Mouse (Mus musculus) MEL-GATA-1-ER (cell line): Measurements from ENCODE around the gene Mmd.

Source experiments
- DNase-seq: peaks from one replicate; pipeline ENCODE4 v3.0.0-alpha.2; 2012; ENCODE audit warnings: low read depth; ENCODE audit errors: extremely low read depth

The Mmd gene

DNA sequence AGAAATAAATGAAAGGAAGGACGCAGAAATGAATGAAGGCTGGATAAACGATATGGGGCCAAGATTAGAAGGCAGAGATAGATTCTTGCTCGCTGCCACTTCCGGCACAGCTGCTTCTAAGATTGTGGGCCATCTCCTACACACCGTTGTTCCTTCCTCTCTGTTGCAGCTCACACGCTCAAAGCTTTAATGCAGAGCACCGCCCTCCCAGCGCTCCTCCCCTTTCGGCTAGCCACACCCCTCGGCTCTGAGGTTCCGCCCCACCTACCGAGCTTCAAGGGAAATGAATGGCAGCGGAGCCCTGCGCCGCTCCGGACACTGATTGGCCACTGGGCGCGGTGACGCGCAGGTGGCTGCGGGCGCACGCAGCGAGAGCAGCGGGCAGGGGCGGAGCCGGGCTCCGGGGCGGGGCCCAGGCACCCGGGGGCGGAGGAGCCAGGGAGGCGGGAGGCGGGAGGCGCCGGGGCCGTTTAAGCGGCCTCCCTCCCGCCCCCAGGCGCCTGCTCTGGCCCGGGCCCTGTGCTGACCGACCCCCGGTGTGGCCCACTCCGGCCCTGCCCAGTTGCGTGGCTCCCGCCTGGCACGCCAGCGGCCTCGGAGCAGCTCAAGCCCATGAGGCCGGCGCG lies at the start of gene Mmd:
Gene Mmd, plus strand, starts transcription at position 432 of the 626 bp plus-strand sequence.
- DNase-seq: peak; percentile 95

DNA sequence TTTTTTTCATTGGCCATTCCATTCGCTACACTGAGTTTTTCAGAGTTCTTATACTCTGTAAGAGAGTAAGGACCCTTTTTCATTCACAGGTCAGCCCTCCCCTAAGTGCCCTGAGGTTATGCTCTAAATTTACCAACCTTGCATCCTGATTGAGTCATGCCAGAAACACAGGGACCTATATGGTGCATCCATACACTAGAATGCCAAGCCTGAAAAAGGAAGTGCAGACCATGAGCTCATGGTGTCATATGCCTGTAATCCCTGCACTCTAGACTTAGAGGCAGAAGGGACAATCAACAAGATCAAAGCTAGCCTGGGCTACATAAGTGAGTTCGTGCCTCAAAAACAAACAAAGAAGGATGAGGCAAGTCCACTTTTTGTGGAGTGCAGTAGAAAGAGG lies 48.4 kb upstream of the Mmd start:
- no peak for DNase-seq

DNA sequence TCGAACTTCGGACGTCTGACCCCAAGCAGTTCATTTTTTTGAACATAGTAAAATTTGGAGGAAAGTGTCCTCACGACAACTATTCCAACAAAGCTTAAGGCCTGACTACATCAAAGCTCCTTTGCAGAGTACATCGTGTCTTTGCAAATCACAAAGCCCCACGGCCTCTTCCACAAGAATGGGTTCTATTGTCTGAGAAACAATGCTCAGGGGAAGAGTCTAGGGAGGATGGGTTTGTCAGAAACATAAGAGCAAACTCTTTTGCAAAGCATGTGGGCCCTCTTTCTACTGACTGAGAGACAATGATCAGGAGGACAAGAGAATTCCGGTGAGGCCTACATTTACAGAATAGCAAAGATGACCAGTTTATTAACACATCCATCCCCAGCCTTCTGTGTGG lies 35.0 kb upstream of the Mmd start:
- DNase-seq: no peak

DNA sequence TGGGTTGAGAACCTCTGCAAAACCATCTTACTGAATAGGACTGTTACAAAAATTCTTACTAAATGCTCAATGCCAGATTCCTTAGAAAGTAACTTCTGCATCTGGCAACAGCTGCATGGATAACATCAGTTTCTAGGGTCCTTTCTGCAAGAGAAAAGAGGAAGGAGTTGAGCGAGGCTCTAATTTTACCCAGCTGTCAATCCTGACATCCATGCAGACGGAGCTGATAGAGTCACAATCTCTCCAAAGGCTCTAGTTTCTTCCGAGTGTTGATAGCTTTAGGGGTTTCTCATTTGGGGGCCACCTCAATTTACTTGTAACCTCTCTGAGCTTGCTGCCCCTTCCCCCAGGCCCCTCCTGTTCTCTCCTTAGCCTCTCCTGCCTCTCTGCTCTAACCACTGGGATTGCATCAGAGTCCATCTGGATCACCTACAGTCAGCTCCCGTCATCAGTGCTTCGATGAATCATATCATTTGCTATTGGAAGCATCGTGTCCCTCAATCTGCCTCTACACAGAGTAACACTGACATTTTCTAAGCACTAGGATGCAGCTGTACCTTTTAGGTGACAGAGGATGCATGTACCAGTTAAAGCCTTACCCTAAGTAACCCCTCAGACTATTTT lies 29.1 kb upstream of the Mmd start:
- DNase-seq: peak; percentile 68

DNA sequence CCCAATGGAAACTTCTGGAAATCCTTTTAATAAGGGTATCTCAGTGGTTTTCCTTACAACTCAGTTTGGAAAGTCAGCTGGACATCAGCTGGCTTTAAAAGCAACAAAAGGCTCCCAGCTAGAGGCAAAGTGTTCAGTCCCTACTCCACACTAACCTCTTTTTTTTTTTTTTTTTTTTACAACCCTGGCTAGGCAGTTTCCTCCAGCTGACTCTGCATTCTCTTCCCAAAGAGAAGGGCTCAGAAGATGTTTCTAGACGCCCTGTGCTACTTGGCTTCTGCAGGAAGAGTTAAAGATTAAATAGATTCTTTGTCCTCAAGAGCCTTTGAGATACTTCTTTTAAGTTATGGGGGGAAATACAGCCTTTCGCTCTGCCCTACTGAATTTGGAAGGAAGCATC lies 28.5 kb upstream of the Mmd start:
- no peak for DNase-seq

DNA sequence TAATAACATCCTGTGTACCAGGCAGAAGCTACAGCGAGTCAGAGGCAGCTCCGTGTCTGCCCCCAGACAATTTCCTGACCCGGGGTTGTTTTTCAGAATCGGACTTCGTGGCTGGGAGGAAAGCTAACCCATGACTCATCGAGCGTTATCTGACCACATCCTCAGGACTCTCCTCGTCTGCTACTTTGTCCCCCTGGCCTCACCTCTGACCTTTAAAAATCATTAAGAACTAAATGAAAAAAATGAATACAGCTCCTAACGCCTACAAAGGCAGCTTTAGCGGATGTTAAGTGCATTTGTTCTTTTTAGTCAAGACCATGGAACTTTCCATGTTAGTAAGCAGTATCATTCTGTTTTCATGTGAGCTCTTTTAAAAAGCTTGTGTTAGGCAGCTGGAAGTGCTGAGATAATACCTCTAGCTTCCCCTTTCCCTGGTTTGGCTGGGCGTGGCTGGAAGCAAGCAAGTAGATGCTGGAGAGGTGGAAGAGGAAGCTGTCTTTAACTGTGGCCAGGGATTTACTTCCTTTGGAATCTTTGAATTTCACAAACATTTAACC lies 24.3 kb upstream of the Mmd start:
- DNase-seq: peak; percentile 95

DNA sequence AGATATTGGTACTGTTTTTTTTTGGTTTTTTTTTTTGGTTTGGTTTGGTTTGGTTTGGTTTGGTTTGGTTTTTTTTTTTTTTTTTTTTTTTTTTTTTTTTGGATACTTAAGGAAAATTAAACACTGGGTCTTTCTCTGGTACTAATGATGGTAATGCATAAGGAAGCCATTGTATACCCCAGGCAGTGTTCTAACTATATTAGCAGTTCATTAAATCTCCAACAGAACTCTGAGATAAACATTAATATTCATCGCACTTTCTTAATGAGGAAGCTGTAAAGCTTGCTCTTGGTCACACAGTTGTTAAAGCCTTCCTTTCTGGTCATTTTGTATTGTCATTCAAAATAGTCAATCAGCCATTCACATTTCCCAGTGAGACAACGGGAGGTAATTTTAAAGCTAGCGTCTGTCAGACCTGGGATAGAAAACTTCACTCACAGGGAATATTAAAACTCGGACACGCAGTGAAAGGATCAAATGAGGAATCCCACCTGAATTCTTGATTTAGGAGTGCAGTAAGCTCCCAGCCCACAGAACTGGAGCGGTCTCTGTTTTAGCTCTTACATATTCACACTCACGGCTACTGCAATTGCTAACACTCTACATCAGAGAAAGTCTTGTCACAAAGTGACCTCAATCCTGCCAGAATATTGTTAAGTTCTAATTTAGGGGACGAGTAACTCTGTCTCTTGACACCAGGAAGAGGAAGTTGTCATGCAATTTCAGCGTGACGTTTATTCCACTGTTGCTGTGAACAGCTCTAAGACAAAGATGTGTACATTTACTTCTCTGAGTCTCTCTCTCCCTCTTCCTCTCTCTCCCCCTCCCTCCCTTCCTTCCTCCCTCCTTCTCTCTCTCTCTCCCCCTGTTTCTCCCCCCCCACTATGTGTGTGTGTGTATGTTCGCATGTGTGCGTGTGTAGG lies 22.0 kb upstream of the Mmd start:
- no peak for DNase-seq

DNA sequence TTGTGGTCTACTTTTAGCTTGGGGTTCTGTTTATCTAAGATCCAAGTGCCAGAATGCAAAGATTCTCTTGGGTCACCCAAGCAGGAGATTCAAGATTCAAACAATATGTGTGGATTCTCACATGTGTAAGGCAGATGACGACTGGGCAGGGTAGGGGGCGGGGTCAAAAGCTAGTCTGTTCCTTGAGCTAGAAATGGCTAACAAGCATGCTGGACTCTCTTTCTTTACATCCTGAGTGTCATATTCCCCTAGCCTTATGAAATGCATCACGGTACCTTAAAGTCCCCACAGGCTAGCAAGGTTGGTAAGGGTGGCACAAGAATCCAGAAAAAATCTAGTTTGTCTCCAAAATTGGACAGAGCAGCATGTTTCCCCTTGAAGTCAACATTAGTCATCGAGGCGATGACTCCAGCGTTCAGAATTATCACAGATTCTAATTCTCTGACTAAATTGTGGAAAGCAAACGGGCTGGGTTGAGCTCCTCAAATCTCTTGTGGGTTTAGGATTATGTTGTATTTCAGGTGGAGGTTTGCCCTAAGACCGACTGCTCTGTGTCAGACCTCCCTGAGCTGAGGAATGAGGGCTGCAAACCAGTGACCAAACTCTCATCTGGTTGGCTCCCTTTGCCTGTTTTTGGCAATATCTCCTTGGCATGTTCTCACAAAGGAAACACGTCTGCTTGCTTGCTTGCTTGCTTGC lies 20.9 kb upstream of the Mmd start:
- no peak for DNase-seq

DNA sequence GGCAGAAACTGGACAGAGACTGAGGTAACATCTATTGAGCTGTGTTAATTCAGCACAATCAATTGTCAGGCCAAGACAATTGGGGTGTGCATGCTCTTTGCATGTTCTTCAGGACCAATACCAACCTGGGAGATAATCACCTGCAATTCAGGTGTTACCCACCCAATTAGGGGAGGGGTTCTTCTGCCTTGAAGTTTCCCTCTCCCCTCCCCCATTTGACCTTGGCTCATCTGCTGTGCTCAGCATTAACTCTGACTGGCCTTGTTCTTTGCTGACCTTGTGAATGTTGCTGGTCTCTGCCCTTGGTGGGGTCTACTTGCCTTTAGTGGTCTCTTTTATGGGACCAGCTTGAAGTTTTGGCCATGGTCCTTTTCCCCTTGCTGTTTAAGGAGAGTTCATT lies 19.5 kb upstream of the Mmd start:
- no peak for DNase-seq

DNA sequence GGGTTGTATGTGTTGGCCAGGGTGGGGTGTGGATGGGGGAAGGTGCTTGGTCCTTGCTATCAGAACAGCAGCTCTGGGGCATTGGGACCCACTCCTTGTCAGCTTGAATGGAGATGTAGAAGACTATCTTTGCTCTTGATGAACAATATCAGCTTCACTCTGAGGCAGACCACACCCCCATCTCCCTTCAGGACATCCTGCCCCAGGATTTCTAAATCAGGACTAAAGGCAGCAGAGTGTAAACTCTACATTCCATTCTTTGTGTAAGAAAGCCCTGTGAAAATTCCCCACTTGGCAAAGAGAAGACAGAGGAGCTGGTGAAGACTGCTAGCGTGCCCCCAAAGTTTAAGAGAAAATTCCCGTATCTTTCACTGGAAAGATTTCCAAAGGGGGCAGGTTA lies 18.6 kb upstream of the Mmd start:
- DNase-seq: no peak

DNA sequence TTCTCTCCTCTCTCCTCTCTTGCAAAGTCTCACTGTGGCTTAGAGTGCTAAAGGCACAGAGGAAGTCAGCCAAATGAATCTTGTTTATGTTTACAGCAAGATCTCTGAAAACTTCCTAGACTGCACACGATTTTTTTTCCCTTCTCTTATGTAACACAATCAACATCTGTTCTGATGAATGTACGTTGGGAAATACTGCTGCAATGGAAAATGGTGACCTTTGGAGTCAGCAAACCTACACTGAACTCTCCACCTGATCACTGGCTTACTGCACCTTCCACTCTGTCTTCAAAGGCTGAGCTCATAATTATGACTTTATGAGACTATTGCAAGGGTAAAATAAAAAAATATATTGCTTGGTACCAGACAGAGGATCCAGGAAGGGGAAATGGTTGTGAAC lies 17.6 kb upstream of the Mmd start:
- DNase-seq: no peak

DNA sequence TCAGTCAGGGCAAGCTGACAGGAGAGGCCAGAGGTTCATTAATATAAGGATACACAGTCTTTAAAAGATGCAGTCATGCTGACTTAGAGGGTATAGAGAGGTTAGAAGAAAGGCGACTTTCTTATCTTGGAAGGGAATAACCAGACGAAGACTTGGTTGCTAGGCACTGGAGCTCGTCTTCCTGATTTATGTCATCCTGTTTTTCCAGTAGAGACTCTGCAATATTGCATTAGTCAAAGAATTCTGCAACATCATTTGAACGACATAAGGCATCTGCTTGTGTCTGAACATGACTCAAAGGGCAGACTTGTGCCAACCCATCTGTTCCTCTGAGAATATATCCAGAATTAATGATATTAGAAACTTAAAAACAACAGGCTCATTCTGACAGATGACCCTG lies 16.6 kb upstream of the Mmd start:
- no peak for DNase-seq

DNA sequence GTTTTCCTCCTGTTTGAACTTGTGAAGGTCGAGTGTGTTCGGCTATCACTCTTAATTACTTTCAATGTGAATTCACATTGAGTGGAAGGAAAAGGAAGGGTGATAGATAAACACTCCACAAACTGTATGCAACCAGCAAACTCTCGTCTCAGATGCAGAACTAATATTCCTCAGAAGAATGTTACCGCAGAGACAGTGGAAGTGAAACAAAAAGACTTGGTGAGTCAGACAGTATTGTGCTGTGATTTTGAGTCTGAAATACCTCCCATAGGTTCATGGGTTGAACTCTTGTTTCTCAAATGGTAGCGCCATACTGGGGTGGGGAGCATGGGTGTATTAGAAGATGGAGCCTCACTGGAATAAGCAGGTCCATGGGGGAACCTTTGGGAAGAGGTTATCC lies 14.0 kb upstream of the Mmd start:
- no peak for DNase-seq

DNA sequence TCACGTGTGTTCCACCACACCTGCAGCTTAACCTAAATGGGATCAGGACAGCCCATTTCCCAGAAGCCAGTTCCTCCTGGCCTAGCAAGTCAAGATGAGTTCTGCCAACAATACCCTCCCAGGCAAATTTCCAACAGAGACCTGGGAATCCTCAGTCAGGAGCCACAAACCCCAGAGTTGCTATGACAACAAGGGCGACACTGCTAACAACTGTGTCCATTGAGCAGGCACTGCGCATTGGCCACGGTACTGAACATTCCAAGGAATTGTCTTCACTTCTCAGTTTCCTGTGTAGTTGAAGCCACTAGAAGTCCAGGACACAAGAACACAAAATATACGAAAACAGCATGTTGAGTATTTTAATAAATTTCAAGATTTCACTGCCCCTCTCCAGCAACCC lies 11.6 kb upstream of the Mmd start:
- no peak for DNase-seq

DNA sequence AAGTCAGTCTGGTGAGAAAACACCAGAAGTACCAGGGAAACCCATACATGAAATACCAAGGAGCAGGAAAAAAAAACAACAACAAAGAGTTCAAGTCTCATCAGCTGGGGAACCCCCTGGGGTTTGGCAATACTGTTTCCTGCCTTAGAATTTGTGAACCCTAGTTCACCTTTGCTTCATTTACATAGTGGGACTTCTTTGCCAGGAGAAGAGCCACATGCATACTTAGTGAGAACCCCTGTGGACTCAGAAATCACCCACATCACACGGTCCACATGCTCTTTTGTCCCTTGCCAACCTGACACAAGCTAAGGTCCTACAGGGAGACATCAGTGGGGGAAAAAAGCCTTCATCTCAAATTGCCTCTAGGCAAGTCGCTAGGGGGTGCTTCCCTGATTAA lies 10.6 kb upstream of the Mmd start:
- no peak for DNase-seq

DNA sequence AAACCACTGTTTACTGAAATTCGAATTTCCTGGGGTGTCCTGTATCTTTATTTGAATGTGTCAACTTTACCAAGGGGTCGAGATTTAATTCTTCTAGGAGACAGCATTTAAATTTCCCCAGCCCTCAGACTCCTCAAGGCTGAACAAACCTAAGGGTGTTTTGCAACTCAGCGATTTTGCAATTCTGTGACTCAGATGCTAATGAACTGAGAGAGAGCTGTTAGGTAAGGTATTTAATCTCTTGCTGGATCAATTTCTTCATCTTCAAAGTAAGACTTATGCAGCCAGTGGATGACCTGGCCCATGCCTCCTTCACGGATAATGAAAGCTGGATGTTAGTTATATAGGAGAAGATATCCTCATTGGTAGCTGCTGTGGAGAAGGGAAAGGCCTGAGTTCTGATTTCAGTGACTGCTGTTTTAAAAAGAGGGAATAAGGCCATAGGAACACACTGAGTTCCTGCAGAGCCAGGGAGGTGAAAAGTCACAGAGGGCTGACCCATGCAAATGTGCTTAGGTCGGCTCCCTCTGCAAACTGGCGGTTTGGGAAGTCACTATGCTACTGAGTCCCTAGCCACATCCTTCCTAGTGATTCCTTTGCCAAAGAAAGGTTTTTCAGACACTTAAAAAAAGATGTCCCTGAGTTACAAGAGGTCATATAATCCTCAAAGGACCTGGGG lies 8.5 kb upstream of the Mmd start:
- no peak for DNase-seq

DNA sequence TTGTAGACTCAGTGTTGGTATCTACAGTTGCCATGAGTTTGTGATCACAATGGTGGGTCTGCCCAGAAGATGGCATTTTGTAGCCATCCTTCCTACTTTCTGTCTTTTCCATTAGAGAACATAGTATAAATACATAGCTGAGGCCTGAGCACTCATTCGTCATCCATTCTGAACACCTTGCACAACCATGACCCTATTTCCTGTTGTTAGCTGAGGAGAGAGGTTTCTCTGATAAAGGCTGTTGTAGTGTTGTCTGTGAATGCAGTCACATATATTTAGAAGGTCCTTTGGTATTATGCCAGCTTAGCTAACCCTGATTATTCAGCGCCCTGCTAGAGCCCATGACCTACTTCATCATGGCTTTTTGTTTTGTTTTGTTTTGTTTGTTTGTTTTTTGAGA lies 7.4 kb upstream of the Mmd start:
- DNase-seq: no peak

DNA sequence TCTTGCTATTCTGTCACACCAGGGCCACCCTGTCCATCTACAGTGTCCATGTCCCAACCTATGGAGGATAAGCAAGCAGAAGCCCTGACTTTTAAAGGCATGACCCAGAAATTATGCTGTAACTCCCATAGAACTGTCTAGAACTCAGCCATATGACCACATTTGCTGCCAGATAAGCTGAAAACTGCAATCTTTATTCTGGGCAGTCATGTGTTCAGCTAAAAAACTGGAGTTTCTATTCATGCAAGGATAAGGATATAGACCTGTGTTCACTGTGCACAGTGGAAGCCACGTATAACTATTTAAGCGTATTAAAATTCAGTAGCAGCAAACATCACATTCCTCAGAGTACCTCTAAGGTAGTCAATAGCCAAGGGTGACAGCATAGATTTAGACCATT lies 6.0 kb upstream of the Mmd start:
- DNase-seq: no peak

DNA sequence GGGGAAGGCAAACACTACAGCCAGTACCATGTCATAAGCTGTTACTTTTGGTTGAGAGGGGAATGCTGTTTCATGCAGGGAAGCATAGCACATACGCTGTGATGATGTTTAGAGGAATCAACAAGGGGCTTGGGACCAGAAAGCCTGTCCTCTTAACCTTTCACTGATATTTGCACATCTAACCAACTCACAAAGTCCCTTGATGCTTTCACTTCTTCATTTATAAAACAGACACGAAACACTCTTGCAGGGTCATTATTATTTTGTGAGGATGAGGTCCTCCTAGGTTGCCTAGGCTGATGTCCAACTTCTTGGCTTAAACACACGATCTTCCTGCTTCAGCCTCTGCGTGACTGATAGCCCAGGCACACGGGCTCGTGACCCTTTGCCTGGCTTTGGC lies 3.6 kb upstream of the Mmd start:
- no peak for DNase-seq

DNA sequence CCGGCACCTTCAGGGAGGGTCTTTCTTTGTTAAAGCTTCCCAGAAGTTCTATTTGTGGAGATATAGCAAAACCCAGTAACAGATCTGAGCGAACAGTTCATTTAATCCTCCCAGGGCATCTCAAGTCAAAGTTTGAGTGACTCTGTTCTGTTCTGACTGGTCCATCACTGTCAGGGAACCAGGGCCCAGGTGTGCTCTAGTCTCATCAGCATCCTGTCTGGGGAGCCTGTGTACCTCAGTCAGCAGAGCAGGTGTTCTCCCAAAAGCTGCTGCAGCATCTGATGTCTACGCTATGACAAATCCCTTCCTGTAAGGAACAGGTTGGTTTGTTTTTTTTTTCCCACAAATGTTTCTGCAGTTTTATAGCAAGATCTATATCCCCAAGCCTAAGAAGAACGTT lies 2.6 kb upstream of the Mmd start:
- DNase-seq: no peak

DNA sequence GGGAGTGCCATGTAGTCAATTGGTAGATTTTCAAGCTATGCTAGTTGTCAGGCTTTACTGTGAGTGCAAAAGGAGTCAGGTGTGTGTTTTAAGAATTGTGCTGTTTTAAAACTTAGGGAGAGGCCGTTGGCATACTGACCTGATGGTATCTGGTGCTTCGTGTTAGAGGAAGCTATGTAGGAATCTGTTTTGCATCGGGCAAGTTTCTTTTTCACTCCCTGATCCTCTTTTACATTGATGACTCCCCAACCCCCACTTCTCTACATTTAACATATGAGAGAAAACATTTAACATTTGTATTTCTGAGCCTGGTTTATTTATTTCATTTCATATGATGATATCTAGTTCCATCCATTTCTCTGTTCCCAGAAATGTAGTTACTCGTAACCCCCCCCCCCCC lies 1.5 kb upstream of the Mmd start:
- DNase-seq: no peak
